Mouse (Mus musculus) bone marrow macrophage, adult 2 months (primary cell): Measurements from ENCODE around the gene Cox7a2.

Source experiments
- CTCF ChIP-seq: IDR thresholded peaks from 2 replicates; pipeline ENCODE4 v1.5.1; 2012; ENCODE audit warnings: low read depth, mild to moderate bottlenecking, low read length, moderate library complexity
- POLR2A ChIP-seq: IDR thresholded peaks from 2 replicates; pipeline ENCODE4 v1.6.1; 2012; ENCODE audit warnings: mild to moderate bottlenecking, low read depth, low read length, borderline replicate concordance

DNA sequence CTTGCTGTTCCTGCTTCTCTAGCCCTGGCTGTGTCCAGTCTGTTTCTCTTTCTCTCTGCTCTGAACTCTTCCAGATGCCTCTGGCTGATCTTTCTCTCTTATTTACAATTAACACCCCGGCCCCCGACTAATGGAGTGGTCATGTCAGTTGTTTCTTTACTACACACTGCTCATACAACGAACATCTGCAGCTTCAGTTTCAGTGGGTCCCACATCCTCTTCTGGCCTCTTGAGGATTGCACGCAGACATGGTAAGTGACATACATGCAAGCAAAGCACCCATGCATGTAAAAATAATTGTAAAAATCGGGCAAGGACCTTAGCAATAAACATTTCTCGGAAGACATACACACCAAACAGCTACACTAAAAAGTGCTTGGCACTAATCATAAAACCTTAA lies 24.1 kb downstream of the Cox7a2 start:
- TF ChIP-seq CTCF (no peak), POLR2A (no peak)
